Mouse (Mus musculus) megakaryocyte, embryonic 14.5 days (primary cell): ENCODE data around the gene Rab30. TPM values are rescaled to one million over a fixed set of nuclear protein-coding genes. Genes with fewer than 3 reads are reported as not detected.

Experiments
- H3K27me3 ChIP-seq: replicated peaks from 2 replicates; pipeline ENCODE3; 2012; ENCODE audit warnings: inconsistent platforms
- H3K36me3 ChIP-seq: replicated peaks from 2 replicates; pipeline ENCODE3; 2012; ENCODE audit warnings: low read length, inconsistent platforms, mixed read lengths
- H3K4me1 ChIP-seq: 2 replicates; pipeline ENCODE4 v1.6.1; 2012; ENCODE audit warnings: inconsistent platforms
- H3K4me3 ChIP-seq: replicated peaks from 2 replicates; pipeline ENCODE3; 2012; ENCODE audit warnings: moderate library complexity, mild to moderate bottlenecking, inconsistent platforms
- H3K9me3 ChIP-seq: 2 replicates; pipeline ENCODE4 v1.6.1; 2012; ENCODE audit warnings: inconsistent platforms
- FLI1 ChIP-seq: IDR thresholded peaks from 2 replicates; pipeline ENCODE4 v1.6.1; 2012; ENCODE audit warnings: low read length, inconsistent platforms, mixed read lengths
- GATA1 ChIP-seq: IDR thresholded peaks from 3 replicates; pipeline ENCODE4 v1.6.1; 2012; ENCODE audit warnings: mixed read lengths, low read length, inconsistent platforms, borderline replicate concordance
- polyA plus RNA-seq: library from polyadenylated mRNA; stranded (reverse); fragments of >175 nt; gene quantifications from 2 replicates; pipeline ENCODE4 v1.2.3, GENCODE M21; 2012; ENCODE audit warnings: low replicate concordance; ENCODE audit not compliant: insufficient read depth

Rab30 gene
- polyA plus RNA-seq, 1 experiment = not detected

DNA sequence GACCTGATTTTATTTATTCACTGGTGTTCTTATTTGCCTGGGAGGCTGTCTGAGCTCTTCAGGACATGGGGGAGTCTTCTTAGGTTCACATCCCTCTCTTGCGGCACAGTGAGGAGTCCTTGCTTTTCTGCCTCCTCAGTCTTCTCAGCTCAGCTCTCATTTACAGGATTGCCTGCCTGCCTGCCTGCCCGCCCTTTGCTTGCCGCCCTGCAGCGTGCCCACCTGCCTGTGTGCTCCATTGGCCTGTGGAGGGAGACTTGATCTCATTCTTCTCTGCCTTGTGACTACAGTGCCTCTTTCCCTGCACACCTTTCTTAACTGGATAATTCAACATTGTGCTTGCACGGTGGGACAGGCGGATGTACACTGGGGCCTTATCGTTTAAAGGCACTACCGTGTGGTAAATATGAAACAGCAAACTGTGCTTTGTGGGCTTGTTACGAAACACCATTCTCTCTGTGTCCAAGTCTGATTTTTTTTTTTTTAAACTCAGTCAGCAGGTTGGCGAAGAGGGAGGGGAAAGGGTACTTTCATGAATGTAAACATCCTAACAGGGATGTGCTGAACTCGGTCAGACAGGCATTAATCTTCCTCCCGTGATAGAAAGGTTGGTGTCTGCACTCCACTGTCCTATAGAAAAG is 41.9 kb downstream of the Rab30 start:
- H3K36me3 ChIP-seq = no peaks in the 10 kb centered on the region
- H3K4me1 ChIP-seq = no peaks in the 10 kb centered on the region
- H3K9me3 ChIP-seq = peaks cover 5% of the 10 kb centered on the region; the same call in 1 of the 2 replicates
- H3K27me3 ChIP-seq = no peaks in the 10 kb centered on the region
- TF ChIP-seq GATA1 (no peak), FLI1 (no peak)
- H3K4me3 ChIP-seq = no peak overlapping the region

- peaks cover 5% of the 10 kb centered on the region; the same call in 1 of the 2 replicates for H3K9me3 ChIP-seq
- no peaks in the 10 kb centered on the region for H3K27me3 ChIP-seq
- no peak for TF ChIP-seq GATA1
- TF ChIP-seq FLI1 = no peak
- H3K36me3 ChIP-seq = no peaks in the 10 kb centered on the region
- no peaks in the 10 kb centered on the region for H3K4me1 ChIP-seq
- no peak overlapping the region for H3K4me3 ChIP-seq
Measured at GRCm38 (mm10) chr7:92783914-92784313, 42.5 kb downstream of the Rab30 start.

- no peaks in the 10 kb centered on the region for H3K9me3 ChIP-seq
- no peak overlapping the region for H3K4me3 ChIP-seq
- no peaks in the 10 kb centered on the region for H3K36me3 ChIP-seq
- TF ChIP-seq GATA1 (no peak), FLI1 (no peak)
- peaks cover 3% of the 10 kb centered on the region for H3K27me3 ChIP-seq
- no peaks in the 10 kb centered on the region for H3K4me1 ChIP-seq
Measured at GRCm38 (mm10) chr7:92795749-92796148, 54.3 kb downstream of the Rab30 start.

GRCm38 (mm10) chr7:92796813-92797212 is 55.4 kb downstream of the Rab30 start:
- H3K36me3 ChIP-seq = no peaks in the 10 kb centered on the region
- H3K4me1 ChIP-seq = no peaks in the 10 kb centered on the region
- peaks cover 3% of the 10 kb centered on the region for H3K27me3 ChIP-seq
- TF ChIP-seq GATA1 (no peak), FLI1 (no peak)
- no peak overlapping the region for H3K4me3 ChIP-seq
- H3K9me3 ChIP-seq = no peaks in the 10 kb centered on the region

- no peaks in the 10 kb centered on the region for H3K4me1 ChIP-seq
- no peak overlapping the region for H3K4me3 ChIP-seq
- peaks cover 3% of the 10 kb centered on the region for H3K27me3 ChIP-seq
- no peaks in the 10 kb centered on the region for H3K36me3 ChIP-seq
- H3K9me3 ChIP-seq = no peaks in the 10 kb centered on the region
- TF ChIP-seq GATA1 = no peak
Measured at GRCm38 (mm10) chr7:92799665-92800595, 58.5 kb downstream of the Rab30 start.

GRCm38 (mm10) chr7:92802158-92802557 is 60.8 kb downstream of the Rab30 start:
- Histone ChIP-seq H3K27me3 (peaks cover 3% of the 10 kb centered on the region), H3K9me3 (no peaks in the 10 kb centered on the region), H3K36me3 (no peaks in the 10 kb centered on the region), H3K4me3 (no peak overlapping the region), H3K4me1 (peaks cover 10% of the 10 kb centered on the region)
- TF ChIP-seq GATA1 (no peak), FLI1 (no peak)

- Histone ChIP-seq H3K36me3 (no peaks in the 10 kb centered on the region), H3K27me3 (peaks cover 3% of the 10 kb centered on the region), H3K4me3 (no peak overlapping the region), H3K9me3 (no peaks in the 10 kb centered on the region), H3K4me1 (peaks cover 10% of the 10 kb centered on the region)
- no peak for TF ChIP-seq GATA1
- TF ChIP-seq FLI1 = no peak
Measured at GRCm38 (mm10) chr7:92803191-92803590, 61.8 kb downstream of the Rab30 start.

DNA sequence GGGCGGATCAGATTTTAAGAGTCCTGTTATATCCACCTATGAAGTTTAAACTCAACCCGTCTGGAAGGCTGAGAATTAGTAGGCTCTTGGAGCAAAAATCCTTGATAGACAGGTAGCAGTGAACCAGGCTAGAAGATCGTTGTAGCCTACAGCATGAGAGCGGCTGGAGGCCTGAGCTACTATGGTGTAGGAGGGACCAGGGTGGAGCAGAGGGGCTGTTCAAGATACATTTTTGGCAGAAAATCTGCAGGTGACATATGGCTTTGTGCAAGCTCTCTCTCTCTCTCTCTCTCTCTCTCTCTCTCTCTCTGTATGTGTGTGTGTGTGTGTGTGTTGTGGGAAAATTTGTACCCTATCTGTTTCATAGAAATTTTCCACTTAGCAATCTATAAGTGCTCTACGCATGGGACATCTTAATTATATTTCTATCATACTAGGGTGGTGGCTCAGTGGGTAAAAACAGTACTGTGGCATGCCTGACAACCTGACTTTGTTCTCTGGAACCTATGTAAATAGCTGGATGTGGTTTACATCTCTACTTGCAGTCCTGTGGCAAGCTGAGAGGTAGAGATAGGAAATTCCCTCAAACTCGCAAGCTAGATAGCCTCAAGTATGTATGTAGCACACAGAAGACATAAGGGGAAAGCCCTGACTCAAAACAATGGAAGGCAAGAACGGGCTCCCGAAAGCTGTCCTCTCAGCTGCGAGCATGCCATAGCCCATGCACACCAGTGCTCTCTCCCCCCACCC is 63.7 kb downstream of the Rab30 start:
- no peaks in the 10 kb centered on the region for H3K27me3 ChIP-seq
- no peaks in the 10 kb centered on the region for H3K36me3 ChIP-seq
- no peaks in the 10 kb centered on the region for H3K9me3 ChIP-seq
- TF ChIP-seq GATA1 = no peak
- TF ChIP-seq FLI1 = no peak
- no peak overlapping the region for H3K4me3 ChIP-seq
- H3K4me1 ChIP-seq = peaks cover 10% of the 10 kb centered on the region

- Histone ChIP-seq H3K4me3 (no peak overlapping the region), H3K9me3 (no peaks in the 10 kb centered on the region)
Measured at GRCm38 (mm10) chr7:92806512-92807188, 65.2 kb downstream of the Rab30 start.

More at GRCm38 (mm10) chr7:92806512-92807188, 65.2 kb downstream of the Rab30 start:
- H3K27me3 ChIP-seq = no peaks in the 10 kb centered on the region
- no peaks in the 10 kb centered on the region for H3K36me3 ChIP-seq
- TF ChIP-seq GATA1 (no peak), FLI1 (no peak)
- H3K4me1 ChIP-seq = peaks cover 10% of the 10 kb centered on the region
